7 mouse cellular contexts compared by ENCODE assay signal in the genomic region with DNA sequence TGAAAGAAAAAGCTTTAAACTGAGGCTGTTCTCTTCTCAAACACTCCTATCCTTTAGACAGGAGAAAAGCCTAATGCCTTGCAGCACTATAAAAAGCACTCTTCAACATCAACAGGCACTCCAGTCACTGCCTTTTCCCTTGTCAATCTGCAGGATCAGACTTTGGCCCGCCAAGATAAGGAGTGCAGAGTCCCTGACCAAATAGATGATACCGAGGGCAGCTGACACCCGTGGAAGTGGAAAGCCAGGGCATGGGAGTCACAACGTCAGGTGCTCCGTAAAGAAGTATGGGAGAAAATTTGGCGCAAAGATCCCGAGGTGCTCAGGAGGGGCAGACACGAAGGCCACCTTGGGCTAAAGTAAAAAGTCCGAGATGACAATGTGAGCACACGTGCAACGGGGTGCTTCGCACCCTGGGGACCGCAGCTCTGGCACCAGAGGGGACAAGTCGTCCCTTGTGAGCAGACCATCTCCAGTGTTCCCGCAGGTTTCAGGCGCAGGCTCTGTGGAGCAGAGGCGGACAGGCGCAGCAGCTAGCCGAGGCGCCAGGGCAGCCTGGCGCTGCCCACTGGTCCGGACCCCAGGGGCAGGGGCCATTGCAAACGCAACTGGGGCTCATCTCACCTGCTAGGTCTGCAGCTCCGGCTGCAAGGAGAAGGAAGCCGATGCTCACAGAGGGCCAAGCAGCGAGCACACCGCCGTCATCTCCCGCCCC. TPM values are rescaled to one million over a fixed set of nuclear protein-coding genes. Genes with fewer than 3 reads are reported as not detected.
DNase-seq lines count a peak whose midpoint lies in the region; ATAC-seq and TF ChIP-seq lines count a peak whose summit lies in the region.

No protein-coding gene starts in this region.

- 0 out of 2 replicates have a peak, but pooled peaks cover 3% of the 10 kb centered on the region for H3K27me3 ChIP-seq in liver, embryonic 12.5 days (replicated peaks)
- no peaks in the 10 kb centered on the region for H3K27me3 ChIP-seq in small intestine, adult 2 months (ENCODE audit: control insufficient read depth, insufficient read depth, low read length)

- peaks cover 28% of the 10 kb centered on the region for H3K4me1 ChIP-seq in liver, embryonic 12.5 days
- peaks cover 5% of the 10 kb centered on the region for H3K4me1 ChIP-seq in small intestine, adult 2 months (ENCODE audit: control insufficient read depth, insufficient read depth, insufficient read length, low read length)

- no peak; the same call in 1 of the 2 replicates for TF ChIP-seq POLR2A in small intestine, adult 2 months (IDR thresholded peaks at IDR 0.05; ENCODE audit: low read depth, low read length)

- WGBS in liver, embryonic 12.5 days (ENCODE audit: insufficient replicate concordance): under 1% methylated on average over 29 of the region's 29 CpGs
- under 1% methylated on average over 29 of the region's 29 CpGs for WGBS in small intestine, adult 2 months

- no peak for TF ChIP-seq CTCF in left cerebral cortex, adult 2 months (IDR thresholded peaks at IDR 0.05)
- no peak for TF ChIP-seq CTCF in small intestine, adult 2 months (IDR thresholded peaks at IDR 0.05; ENCODE audit: extremely low read depth, insufficient read length, insufficient replicate concordance, low read depth, low read length)

- intact Hi-C loops in left cerebral cortex, adult 2 months (cut with DNase I): loop anchor here (2.0 kb wide), 1 partner anchor 73 kb away; the partner anchor contains the start of genes Cir1 and Scrn3
- intact Hi-C loops in left cerebral cortex, postnatal 14 days (cut with DNase I): loop anchor here (5.0 kb wide), 1 partner anchor 73 kb away; the partner anchor contains the start of genes Cir1 and Scrn3

- H3K27ac ChIP-seq in left cerebral cortex, adult 2 months: peak overlapping the region; percentile 92
- peak overlapping the region; percentile 86 for H3K27ac ChIP-seq in liver, embryonic 12.5 days
- peak overlapping the region; percentile 55 for H3K27ac ChIP-seq in small intestine, adult 2 months (ENCODE audit: insufficient read depth, low read depth, low read length)

- peak overlapping the region; percentile 99 for H3K4me2 ChIP-seq in liver, embryonic 12.5 days

- ATAC-seq in granulocyte monocyte progenitor cell, adult 5-6 weeks (replicated peaks; ENCODE audit: poor library complexity, severe bottlenecking): peak; percentile 5
- 0 out of 2 replicates have a peak, but pooled peaks have one; percentile 0 for ATAC-seq in liver, embryonic 12.5 days

- peaks cover 11% of the 10 kb centered on the region for H3K36me3 ChIP-seq in liver, embryonic 12.5 days
- H3K36me3 ChIP-seq in small intestine, adult 2 months (ENCODE audit: control insufficient read depth, insufficient read depth, low read length): peaks cover 6% of the 10 kb centered on the region

- peak overlapping the region; percentile 68 for H3K4me3 ChIP-seq in left cerebral cortex, adult 2 months
- H3K4me3 ChIP-seq in liver, embryonic 12.5 days: peak overlapping the region; percentile 81
- peak overlapping the region; percentile 92 for H3K4me3 ChIP-seq in small intestine, adult 2 months (ENCODE audit: low read depth, low read length)

- peak in 1 of 2 experiments; percentile 20 for DNase-seq in left cerebral cortex, adult 2 months (ENCODE audit: extremely low spot score in 1 of 2, low spot score in 2 of 2)
- no peak for DNase-seq in left cerebral cortex, postnatal 14 days (ENCODE audit: low spot score in 2 of 2)
- DNase-seq in c-Kit-negative CD71-positive TER-119-positive erythroid progenitor cells, embryonic 14.5 days (ENCODE audit: low read depth, low spot score): peak; percentile 45
- no peak for DNase-seq in gastrocnemius, adult 8-10 months (ENCODE audit: low spot score in 2 of 2)

- H3K9ac ChIP-seq in liver, embryonic 12.5 days: peak overlapping the region; percentile 84

- no peaks in the 10 kb centered on the region for H3K9me3 ChIP-seq in liver, embryonic 12.5 days (replicated peaks)

RNA-seq across cellular contexts. Expression of gene Gpr155, which starts 0.6 kb away (rescaled TPM):
- 10 to 100 TPM; 32.1 to 32.9 TPM for total RNA-seq in left cerebral cortex, adult 2 months (2021)
- 10 to 100 TPM; 31.3 to 37.2 TPM for total RNA-seq in left cerebral cortex, postnatal 14 days (2021)
- total RNA-seq in granulocyte monocyte progenitor cell, adult 5-6 weeks (2014; fragmentation: Nextera tagmentation): not detected in 2 replicates
- total RNA-seq in granulocyte monocyte progenitor cell, adult 5-6 weeks (2017): not detected in 2 replicates
- polyA plus RNA-seq in liver, embryonic 12.5 days (2016; fragmentation: Nextera tagmentation; extraction: Ambion mirVana): 8.7 and 9.2 TPM in 2 replicates
- 6.3 and 9.9 TPM in 2 replicates for polyA plus RNA-seq in small intestine, adult 2 months (2012; rRNA removed)
- total RNA-seq in gastrocnemius, adult 8-10 months (2022): 10 to 100 TPM; 14.6 to 21.7 (median 19.3) TPM

Comparison
In these comparisons a context has a peak if more than half of its experiments do, and no peak if none do; other contexts are left out.
1. RNA of gene Gpr155, which starts 0.6 kb away (total RNA-seq): 31.3 to 37.2 TPM in left cerebral cortex, postnatal 14 days, 32.1 to 32.9 TPM in left cerebral cortex, adult 2 months and 14.6 to 21.7 TPM in gastrocnemius, adult 8-10 months; not detected in granulocyte monocyte progenitor cell, adult 5-6 weeks; every median in the first group is over 10 times any median in the second.
2. Peak in every context shown above with its lines, with median percentiles within 50 percentile points of each other: H3K27ac ChIP-seq and H3K4me3 ChIP-seq.